Mouse (Mus musculus): Measurements from ENCODE around the gene Dusp11. TPM values are rescaled to one million over a fixed set of nuclear protein-coding genes. Genes with fewer than 3 reads are reported as not detected.
"Not testable (repeated sequence)": the region's sequence is repeated elsewhere in the genome, so short reads cannot be mapped to it uniquely, and the experiment has no call there.

Dusp11 gene
- polyA plus RNA-seq, 1 experiment from 2014 or later: 40.7 TPM

DNA sequence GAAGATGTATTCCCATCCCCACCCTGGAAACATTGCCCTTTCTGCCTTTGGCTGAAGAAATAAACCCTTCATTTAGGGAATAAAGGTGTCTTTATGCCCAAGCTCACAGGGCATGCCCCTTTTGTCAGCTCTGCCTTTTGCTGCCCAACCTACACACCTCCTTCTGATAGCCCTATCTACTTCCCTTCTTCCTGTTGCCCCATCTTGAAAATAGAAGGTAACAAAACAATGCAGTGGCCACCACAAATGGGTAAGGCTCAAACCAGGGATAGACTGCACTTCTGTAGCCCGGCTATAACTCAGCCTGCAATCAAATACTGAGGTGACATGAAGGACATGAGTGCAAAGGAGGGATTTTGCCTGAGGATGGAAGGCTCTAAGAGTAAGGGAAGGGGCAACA is 14.3 kb upstream of the Dusp11 start:
- 89% methylated on average over 1 of the region's 1 CpGs for WGBS
- Histone ChIP-seq H3K27me3 (replicated peaks; ENCODE audit: control insufficient read depth, insufficient read depth, low read length) (no peaks in the 10 kb centered on the region), H3K9me3 (ENCODE audit: control insufficient read depth, low read length) (no peaks in the 10 kb centered on the region), H3K4me2 (ENCODE audit: low read length) (no peak overlapping the region), H3K4me3 (ENCODE audit: low read length) (no peak overlapping the region), H3K4me1 (ENCODE audit: control insufficient read depth, insufficient read depth, low read depth, low read length) (no peaks in the 10 kb centered on the region), H3K27ac (ENCODE audit: low read depth, low read length) (no peak overlapping the region), H3K36me3 (ENCODE audit: control insufficient read depth, insufficient read depth, low read length) (no peaks in the 10 kb centered on the region), H3K9ac (ENCODE audit: low read depth, low read length) (no peak overlapping the region)
- ATAC-seq: no peak

DNA sequence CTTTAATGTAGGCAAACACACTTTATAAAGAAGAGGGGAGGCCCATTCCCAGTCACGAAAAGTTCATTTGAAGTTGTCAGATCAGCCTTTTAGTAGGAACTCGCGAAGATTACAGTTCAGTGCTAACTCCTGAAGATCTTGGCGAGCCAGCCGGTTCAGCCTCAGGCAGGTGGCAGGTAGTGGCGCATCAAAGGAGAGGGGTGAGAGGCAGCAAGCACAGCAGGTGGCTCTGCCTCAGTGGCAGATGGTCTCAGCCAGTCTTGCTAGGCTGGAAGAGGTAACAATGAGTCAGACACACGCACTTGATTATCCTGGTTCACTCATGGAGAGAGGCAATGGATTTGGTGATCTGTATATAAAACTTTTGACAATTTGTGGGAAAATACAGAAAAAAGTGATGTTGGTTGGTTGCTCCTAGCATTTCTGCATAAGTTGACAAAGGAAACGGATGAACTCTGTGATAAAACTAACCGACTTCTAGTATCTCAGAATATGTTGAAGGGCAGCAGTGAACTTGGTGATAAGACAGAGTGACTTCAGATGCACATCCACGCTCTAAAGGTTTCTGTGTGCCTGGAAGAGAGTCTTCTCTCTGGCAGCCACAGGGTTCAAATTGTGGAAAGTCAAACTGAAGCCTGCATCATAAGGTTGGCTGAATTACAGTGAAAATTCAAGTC is 13.6 kb upstream of the Dusp11 start:
- no peaks in the 10 kb centered on the region for H3K27me3 ChIP-seq (replicated peaks; ENCODE audit: control insufficient read depth, insufficient read depth, low read length)
- 67% methylated on average over 10 of the region's 10 CpGs for WGBS
- no peaks in the 10 kb centered on the region for H3K9me3 ChIP-seq (ENCODE audit: control insufficient read depth, low read length)
- no peaks in the 10 kb centered on the region for H3K36me3 ChIP-seq (ENCODE audit: control insufficient read depth, insufficient read depth, low read length)
- no peak overlapping the region for H3K9ac ChIP-seq (ENCODE audit: low read depth, low read length)
- H3K4me2 ChIP-seq (ENCODE audit: low read length): no peak overlapping the region
- no peak for ATAC-seq
- H3K4me1 ChIP-seq (ENCODE audit: control insufficient read depth, insufficient read depth, low read depth, low read length): no peaks in the 10 kb centered on the region
- no peak overlapping the region for H3K27ac ChIP-seq (ENCODE audit: low read depth, low read length)
- H3K4me3 ChIP-seq (ENCODE audit: low read length): no peak overlapping the region

DNA sequence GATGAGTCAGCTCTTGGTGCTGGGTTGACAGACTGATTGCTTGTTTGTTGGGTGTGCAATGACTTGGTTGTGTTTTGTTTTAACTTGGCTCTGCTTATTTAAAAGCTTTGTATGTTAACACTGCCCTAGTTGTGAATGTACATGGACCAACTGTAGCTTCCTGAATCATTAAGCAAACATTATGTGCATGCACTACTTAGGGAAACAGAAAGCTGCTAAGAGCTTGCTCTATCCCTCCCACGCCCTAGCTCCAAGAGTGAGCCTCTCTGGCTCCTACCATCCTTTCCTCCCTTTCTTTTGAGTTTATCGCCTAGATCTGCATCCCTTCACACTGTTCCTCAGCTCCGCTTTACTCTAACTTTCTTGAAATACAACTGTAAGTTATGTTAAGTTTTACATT is 11.9 kb upstream of the Dusp11 start:
- Histone ChIP-seq H3K36me3 (ENCODE audit: control insufficient read depth, insufficient read depth, low read length) (no peaks in the 10 kb centered on the region), H3K27ac (ENCODE audit: low read depth, low read length) (no peak overlapping the region), H3K4me1 (ENCODE audit: control insufficient read depth, insufficient read depth, low read depth, low read length) (no peaks in the 10 kb centered on the region), H3K4me2 (ENCODE audit: low read length) (no peak overlapping the region), H3K4me3 (ENCODE audit: low read length) (no peak overlapping the region), H3K27me3 (replicated peaks; ENCODE audit: control insufficient read depth, insufficient read depth, low read length) (no peaks in the 10 kb centered on the region), H3K9me3 (ENCODE audit: control insufficient read depth, low read length) (no peaks in the 10 kb centered on the region), H3K9ac (ENCODE audit: low read depth, low read length) (no peak overlapping the region)
- ATAC-seq: no peak
- WGBS: 90% methylated on average over 3 of the region's 3 CpGs

DNA sequence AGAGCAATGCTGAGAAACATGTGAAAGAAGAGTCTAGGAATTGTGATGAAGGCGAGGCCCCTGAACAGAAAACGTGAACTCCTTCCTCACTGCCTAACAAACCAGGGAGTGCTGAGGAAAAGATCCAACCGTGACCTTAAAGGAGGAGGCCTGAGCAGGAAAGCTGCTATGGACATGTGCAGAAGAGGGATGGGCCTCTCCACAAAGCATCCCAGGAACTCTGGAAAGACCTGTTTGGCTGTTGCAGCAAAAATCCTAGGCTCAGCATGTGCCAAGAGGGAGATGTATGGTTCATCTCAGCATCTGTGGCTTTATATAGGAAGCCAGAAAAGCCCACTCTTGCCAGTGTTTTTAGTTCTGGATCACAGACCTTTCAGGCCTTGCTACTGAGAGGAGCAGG is 11.2 kb upstream of the Dusp11 start:
- Histone ChIP-seq H3K4me2 (ENCODE audit: low read length) (no peak overlapping the region), H3K27me3 (replicated peaks; ENCODE audit: control insufficient read depth, insufficient read depth, low read length) (no peaks in the 10 kb centered on the region), H3K4me3 (ENCODE audit: low read length) (no peak overlapping the region), H3K9ac (ENCODE audit: low read depth, low read length) (no peak overlapping the region), H3K4me1 (ENCODE audit: control insufficient read depth, insufficient read depth, low read depth, low read length) (no peaks in the 10 kb centered on the region), H3K27ac (ENCODE audit: low read depth, low read length) (no peak overlapping the region), H3K9me3 (ENCODE audit: control insufficient read depth, low read length) (no peaks in the 10 kb centered on the region), H3K36me3 (ENCODE audit: control insufficient read depth, insufficient read depth, low read length) (no peaks in the 10 kb centered on the region)
- 78% methylated on average over 3 of the region's 3 CpGs for WGBS
- no peak for ATAC-seq

DNA sequence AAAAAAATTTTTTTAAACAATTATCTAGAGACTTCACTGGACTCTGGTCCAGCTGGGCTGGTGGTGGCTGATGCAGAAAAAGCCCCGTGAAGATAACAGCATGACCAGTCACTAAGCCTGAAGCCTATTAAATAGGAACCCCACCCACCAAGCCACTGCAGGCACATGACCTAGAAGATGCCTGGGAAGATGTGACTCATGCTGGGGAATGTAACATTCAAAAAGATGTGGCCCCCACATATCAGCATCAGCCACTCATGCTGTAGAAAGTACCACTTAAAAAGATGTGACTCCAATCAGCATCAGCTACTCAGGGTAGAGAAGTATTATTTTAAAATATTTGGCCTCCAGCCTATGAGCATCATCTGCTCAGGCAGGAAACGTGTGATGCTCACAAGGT is 8.4 kb upstream of the Dusp11 start:
- Histone ChIP-seq H3K9me3 (ENCODE audit: control insufficient read depth, low read length) (no peaks in the 10 kb centered on the region), H3K4me1 (ENCODE audit: control insufficient read depth, insufficient read depth, low read depth, low read length) (no peaks in the 10 kb centered on the region), H3K9ac (ENCODE audit: low read depth, low read length) (no peak overlapping the region), H3K4me2 (ENCODE audit: low read length) (no peak overlapping the region), H3K27ac (ENCODE audit: low read depth, low read length) (no peak overlapping the region), H3K4me3 (ENCODE audit: low read length) (no peak overlapping the region), H3K36me3 (ENCODE audit: control insufficient read depth, insufficient read depth, low read length) (no peaks in the 10 kb centered on the region), H3K27me3 (replicated peaks; ENCODE audit: control insufficient read depth, insufficient read depth, low read length) (no peaks in the 10 kb centered on the region)
- no peak for ATAC-seq
- WGBS: 78% methylated on average over 2 of the region's 2 CpGs

DNA sequence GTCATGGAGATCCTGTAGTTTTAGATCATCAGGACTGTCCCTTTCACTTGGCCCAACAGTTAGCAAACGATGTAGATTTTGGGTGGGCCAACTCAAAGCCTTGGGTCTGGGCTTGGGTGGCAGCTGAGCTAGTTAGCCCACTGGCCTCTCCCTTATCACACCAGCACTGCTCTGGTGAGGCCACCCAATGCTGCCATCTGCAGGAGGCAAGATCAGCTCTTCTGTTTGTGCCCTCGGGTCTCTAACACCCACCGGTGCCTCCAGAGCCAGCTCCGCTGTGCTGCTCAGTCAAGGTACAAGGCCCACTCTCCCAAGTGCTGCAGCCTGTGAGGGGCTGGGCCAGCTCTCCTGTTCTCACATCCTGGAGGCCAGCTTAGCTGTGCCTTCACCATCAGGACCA is 5.2 kb upstream of the Dusp11 start:
- Histone ChIP-seq H3K4me3 (ENCODE audit: low read length) (no peak overlapping the region), H3K27me3 (replicated peaks; ENCODE audit: control insufficient read depth, insufficient read depth, low read length) (no peaks in the 10 kb centered on the region), H3K27ac (ENCODE audit: low read depth, low read length) (no peak overlapping the region), H3K9me3 (ENCODE audit: control insufficient read depth, low read length) (no peaks in the 10 kb centered on the region), H3K4me1 (ENCODE audit: control insufficient read depth, insufficient read depth, low read depth, low read length) (no peaks in the 10 kb centered on the region), H3K4me2 (ENCODE audit: low read length) (no peak overlapping the region), H3K36me3 (ENCODE audit: control insufficient read depth, insufficient read depth, low read length) (no peaks in the 10 kb centered on the region), H3K9ac (ENCODE audit: low read depth, low read length) (no peak overlapping the region)
- 85% methylated on average over 4 of the region's 4 CpGs for WGBS
- no peak for ATAC-seq

DNA sequence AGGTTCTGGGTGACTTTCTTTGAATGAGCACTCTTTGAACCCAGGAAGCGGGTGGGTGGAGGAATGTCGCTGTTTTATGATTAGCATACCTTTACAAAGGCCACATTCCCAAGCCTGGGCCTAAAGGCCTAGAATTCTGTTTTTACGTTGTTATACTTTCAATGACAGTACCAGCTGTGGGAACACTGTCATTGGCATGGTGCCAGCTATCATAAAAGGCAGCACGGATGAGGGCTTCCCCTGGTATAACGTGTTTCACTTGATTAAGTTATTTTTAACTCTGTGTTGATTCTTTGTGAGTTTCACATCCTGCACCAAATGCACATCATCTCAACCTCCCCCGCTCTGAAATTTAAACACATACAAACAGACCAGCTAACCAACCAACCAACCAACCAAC is 4.6 kb upstream of the Dusp11 start:
- not testable (repeated sequence) for ATAC-seq; H3K27me3 ChIP-seq (replicated peaks; ENCODE audit: control insufficient read depth, insufficient read depth, low read length); H3K4me3 ChIP-seq (ENCODE audit: low read length); H3K9me3 ChIP-seq (ENCODE audit: control insufficient read depth, low read length); H3K4me2 ChIP-seq (ENCODE audit: low read length); H3K27ac ChIP-seq (ENCODE audit: low read depth, low read length); H3K9ac ChIP-seq (ENCODE audit: low read depth, low read length); H3K36me3 ChIP-seq (ENCODE audit: control insufficient read depth, insufficient read depth, low read length); H3K4me1 ChIP-seq (ENCODE audit: control insufficient read depth, insufficient read depth, low read depth, low read length)
- WGBS: 32% methylated on average over 4 of the region's 6 CpGs

DNA sequence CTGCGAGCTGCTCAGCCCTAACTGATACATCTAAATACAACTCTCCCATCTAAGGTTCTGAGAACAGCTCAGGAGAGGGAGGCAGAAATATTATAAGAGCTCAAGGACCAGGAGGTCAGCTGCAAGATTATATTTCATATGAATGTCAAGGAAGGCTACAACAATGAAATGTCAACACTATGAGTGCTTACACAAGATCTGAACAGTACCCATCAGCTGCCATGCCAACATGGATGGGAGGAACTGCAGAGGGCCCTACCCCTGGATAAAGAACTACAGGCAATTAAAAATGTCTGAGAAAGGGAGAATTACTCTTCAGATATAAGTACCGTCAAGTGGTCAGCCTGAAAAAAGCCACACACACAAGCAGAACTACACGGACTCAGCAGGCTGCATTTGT is 3.9 kb downstream of the Dusp11 start:
- Histone ChIP-seq H3K9ac (ENCODE audit: low read depth, low read length) (no peak overlapping the region), H3K27ac (ENCODE audit: low read depth, low read length) (no peak overlapping the region), H3K4me1 (ENCODE audit: control insufficient read depth, insufficient read depth, low read depth, low read length) (peaks cover 6% of the 10 kb centered on the region), H3K4me3 (ENCODE audit: low read length) (no peak overlapping the region), H3K36me3 (ENCODE audit: control insufficient read depth, insufficient read depth, low read length) (peaks cover 18% of the 10 kb centered on the region), H3K9me3 (ENCODE audit: control insufficient read depth, low read length) (no peaks in the 10 kb centered on the region), H3K4me2 (ENCODE audit: low read length) (no peak overlapping the region), H3K27me3 (replicated peaks; ENCODE audit: control insufficient read depth, insufficient read depth, low read length) (no peaks in the 10 kb centered on the region)
- no peak for ATAC-seq
- 90% methylated on average over 3 of the region's 3 CpGs for WGBS

DNA sequence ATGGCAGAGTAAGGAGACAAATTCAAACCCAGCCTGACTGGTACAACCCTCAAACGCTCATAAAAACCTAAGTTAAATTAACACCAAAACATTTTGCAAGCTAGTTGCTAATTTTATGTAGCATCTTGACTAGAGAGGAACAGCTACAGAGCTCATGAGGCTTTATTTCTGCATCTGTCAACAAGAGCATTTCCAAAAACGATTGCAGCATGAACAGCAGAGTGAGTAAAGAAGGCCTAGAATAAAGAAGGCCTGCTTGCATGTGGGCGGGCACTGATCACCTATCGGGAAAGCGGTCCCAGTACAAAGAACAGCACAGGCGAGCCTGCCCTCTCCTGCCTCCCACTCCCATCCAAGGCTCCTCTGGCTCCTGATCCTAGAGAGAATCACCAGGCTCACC is 12.9 kb downstream of the Dusp11 start:
- Histone ChIP-seq H3K27ac (ENCODE audit: low read depth, low read length) (no peak overlapping the region), H3K4me1 (ENCODE audit: control insufficient read depth, insufficient read depth, low read depth, low read length) (no peaks in the 10 kb centered on the region), H3K27me3 (replicated peaks; ENCODE audit: control insufficient read depth, insufficient read depth, low read length) (no peaks in the 10 kb centered on the region), H3K4me2 (ENCODE audit: low read length) (no peak overlapping the region), H3K4me3 (ENCODE audit: low read length) (no peak overlapping the region), H3K36me3 (ENCODE audit: control insufficient read depth, insufficient read depth, low read length) (peaks cover 70% of the 10 kb centered on the region), H3K9ac (ENCODE audit: low read depth, low read length) (no peak overlapping the region), H3K9me3 (ENCODE audit: control insufficient read depth, low read length) (no peaks in the 10 kb centered on the region)
- ATAC-seq: no peak
- WGBS: 79% methylated on average over 6 of the region's 6 CpGs

DNA sequence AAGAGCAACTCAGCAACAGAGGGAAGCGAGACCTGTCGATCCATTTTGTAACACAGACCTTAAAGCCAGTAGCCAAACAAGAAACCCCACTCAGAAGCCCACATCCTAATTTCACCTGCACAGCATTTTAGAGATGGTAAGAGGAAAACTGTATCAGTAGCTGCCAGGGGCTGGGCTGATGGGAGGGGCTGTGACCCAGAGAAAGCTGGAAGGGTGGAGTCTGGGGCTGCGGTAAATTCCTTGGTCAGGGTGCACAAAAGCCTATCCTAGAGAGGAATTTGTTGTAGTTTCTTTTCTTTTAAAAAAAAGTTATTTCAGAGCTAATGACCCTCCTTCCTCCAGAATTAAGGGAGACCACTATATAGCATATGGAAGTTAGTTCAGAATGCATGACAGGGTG is 19.0 kb downstream of the Dusp11 start:
- Histone ChIP-seq H3K4me2 (ENCODE audit: low read length) (no peak overlapping the region), H3K27me3 (replicated peaks; ENCODE audit: control insufficient read depth, insufficient read depth, low read length) (no peaks in the 10 kb centered on the region), H3K9ac (ENCODE audit: low read depth, low read length) (no peak overlapping the region), H3K36me3 (ENCODE audit: control insufficient read depth, insufficient read depth, low read length) (peaks cover 38% of the 10 kb centered on the region), H3K4me1 (ENCODE audit: control insufficient read depth, insufficient read depth, low read depth, low read length) (no peaks in the 10 kb centered on the region), H3K27ac (ENCODE audit: low read depth, low read length) (no peak overlapping the region), H3K9me3 (ENCODE audit: control insufficient read depth, low read length) (no peaks in the 10 kb centered on the region), H3K4me3 (ENCODE audit: low read length) (no peak overlapping the region)
- 99% methylated on average over 3 of the region's 3 CpGs for WGBS
- ATAC-seq: no peak

Measured in hindbrain, embryonic 16.5 days (tissue).